Mouse (Mus musculus): ENCODE measurements at regions not wholly inside any gene's neighbourhood (a gene's known extent, or its start where the extent isn't known, plus 50 kb on each side); places are given as distances from the start of the nearest gene placed in this dataset.

DNA sequence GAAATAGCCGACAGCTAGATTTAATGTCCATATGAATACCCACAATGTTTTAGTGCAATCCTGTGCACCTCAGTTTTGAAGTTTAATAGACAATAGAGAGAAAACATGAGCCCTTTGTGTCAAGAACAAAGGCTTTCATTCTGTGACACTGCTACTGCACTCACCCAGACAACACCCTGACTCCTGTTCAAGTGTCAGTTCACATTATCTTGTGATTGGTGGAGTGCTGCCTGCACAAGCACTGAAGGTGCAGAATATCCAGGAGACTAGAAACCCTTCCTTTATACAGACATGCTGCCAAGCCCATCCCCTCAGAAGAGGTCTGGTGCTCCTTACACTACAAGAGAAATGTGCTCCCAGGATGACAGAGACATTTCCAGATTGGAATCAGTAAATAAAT, 579.3 kb downstream of the Lrriq3 start:
- TF ChIP-seq CTCF (IDR thresholded peaks at IDR 0.05; ENCODE audit: borderline replicate concordance, extremely low read depth, insufficient read depth, insufficient read length) (no peak), POLR2A (IDR thresholded peaks at IDR 0.05; ENCODE audit: borderline replicate concordance, extremely low read depth, insufficient read depth, insufficient read length, poor library complexity, severe bottlenecking) (no peak)
